Mouse (Mus musculus): Measurements from ENCODE around the gene Tfpt. TPM values are rescaled to one million over a fixed set of nuclear protein-coding genes. Genes with fewer than 3 reads are reported as not detected.
"Not testable (repeated sequence)": the region's sequence is repeated elsewhere in the genome, so short reads cannot be mapped to it uniquely, and the experiment has no call there.

The Tfpt gene
- polyA plus RNA-seq, 1 experiment from 2014 or later, result 31.3 TPM

DNA sequence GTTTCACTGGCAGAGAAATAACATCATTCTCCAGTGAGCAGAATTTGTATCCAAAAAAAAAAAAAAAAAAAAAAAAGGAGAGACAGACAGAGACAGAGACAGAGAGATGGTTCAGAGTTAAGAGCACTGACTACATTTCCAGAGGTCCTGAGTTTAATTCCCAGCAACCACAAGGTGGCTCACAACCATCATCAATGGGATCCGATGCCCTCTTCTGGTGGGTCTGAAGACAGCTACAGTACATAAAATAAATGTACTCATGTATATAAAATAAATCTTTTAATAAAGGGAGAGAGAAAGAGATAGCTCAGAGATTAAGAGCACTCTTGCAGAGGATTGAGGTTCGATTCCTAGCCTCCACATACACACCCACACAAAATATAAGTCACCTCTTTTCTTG lies 51.5 kb downstream of the Tfpt start:
- no peaks in the 10 kb centered on the region for H3K27me3 ChIP-seq (replicated peaks; ENCODE audit: control insufficient read depth, insufficient read depth, low read length)
- no peak overlapping the region for H3K9ac ChIP-seq (ENCODE audit: low read length)
- ATAC-seq, result no peak
- H3K36me3 ChIP-seq (ENCODE audit: control insufficient read depth, insufficient read depth, low read length), result no peaks in the 10 kb centered on the region
- H3K9me3 ChIP-seq (replicated peaks; ENCODE audit: control insufficient read depth, low read length), result no peaks in the 10 kb centered on the region
- no peaks in the 10 kb centered on the region for H3K4me1 ChIP-seq (ENCODE audit: control insufficient read depth, insufficient read depth, low read length)
- no peak overlapping the region for H3K4me2 ChIP-seq (ENCODE audit: low read length)
- no peak overlapping the region for H3K27ac ChIP-seq (ENCODE audit: low read depth, low read length)
- H3K4me3 ChIP-seq (ENCODE audit: low read depth, low read length), result no peak overlapping the region
- WGBS, result 75% methylated on average over 2 of the region's 2 CpGs
- no peak for DNase-seq (ENCODE audit: low spot score)

DNA sequence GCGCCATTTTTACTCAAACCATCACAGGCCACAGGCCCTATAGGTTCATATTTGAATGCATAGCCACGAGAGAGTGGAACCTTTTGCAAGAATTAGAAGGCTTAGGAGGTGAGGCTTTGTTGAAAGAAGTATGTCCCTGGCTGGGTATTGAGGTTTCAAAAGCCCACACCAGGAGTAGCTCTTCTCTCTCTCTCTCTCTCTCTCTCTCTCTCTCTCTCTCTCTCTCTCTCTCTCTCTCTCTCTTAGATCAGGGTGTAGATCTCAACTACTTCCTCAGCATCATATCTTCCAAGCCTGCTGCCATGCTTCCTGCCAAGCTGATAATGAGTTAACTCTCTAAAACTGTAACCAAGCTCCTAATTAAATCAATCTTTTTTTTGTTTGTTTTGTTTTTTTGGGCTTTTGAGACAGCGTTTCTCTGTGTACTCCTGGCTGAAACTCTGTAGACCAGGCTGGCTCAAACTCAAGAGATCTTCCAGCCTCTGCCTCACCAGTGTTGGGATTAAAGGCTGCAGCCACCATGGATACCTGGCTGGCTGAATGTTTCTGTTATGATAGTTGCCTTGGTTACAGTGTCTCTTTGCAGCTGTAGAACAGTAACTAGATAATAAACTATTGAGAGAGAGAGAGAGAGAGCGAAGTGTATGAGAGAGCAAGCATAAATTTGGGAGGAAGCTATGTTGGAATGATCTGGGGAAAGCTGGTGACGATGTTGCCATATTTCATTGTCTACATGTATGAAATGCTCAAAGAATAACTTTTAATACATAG lies 53.2 kb downstream of the Tfpt start:
- H3K27me3 ChIP-seq (replicated peaks; ENCODE audit: control insufficient read depth, insufficient read depth, low read length), result no peaks in the 10 kb centered on the region

DNA sequence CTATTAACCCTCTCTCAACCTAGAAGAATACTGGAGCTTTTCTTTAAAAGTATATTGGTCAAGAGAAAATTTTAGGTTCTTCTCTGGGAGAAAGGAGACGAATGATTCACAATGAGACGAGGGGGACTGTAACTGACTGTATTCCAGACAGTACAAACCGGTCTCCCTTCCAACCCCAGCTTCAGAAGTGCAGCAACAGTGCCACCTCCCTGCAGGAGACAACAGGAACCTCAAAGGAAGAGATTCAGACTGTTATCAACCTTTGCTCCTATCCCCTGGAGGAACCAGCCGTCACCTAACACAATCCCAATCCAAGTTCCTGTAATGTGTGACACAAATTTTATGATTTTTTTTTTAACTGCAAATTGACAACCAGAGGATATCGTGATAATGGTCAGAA lies 55.5 kb downstream of the Tfpt start:
- Histone ChIP-seq H3K9ac (ENCODE audit: low read length) (no peak overlapping the region), H3K4me1 (ENCODE audit: control insufficient read depth, insufficient read depth, low read length) (no peaks in the 10 kb centered on the region), H3K36me3 (ENCODE audit: control insufficient read depth, insufficient read depth, low read length) (no peaks in the 10 kb centered on the region), H3K4me2 (ENCODE audit: low read length) (no peak overlapping the region), H3K27ac (ENCODE audit: low read depth, low read length) (no peak overlapping the region), H3K27me3 (replicated peaks; ENCODE audit: control insufficient read depth, insufficient read depth, low read length) (no peaks in the 10 kb centered on the region), H3K9me3 (replicated peaks; ENCODE audit: control insufficient read depth, low read length) (no peaks in the 10 kb centered on the region), H3K4me3 (ENCODE audit: low read depth, low read length) (no peak overlapping the region)
- ATAC-seq (no peak), DNase-seq (ENCODE audit: low spot score) (no peak)
- WGBS, result 63% methylated on average over 5 of the region's 5 CpGs

More for the DNA sequence above, 53.2 kb downstream of the Tfpt start:
- Histone ChIP-seq H3K4me3 (ENCODE audit: low read depth, low read length) (no peak overlapping the region), H3K9me3 (replicated peaks; ENCODE audit: control insufficient read depth, low read length) (no peaks in the 10 kb centered on the region), H3K36me3 (ENCODE audit: control insufficient read depth, insufficient read depth, low read length) (no peaks in the 10 kb centered on the region), H3K9ac (ENCODE audit: low read length) (no peak overlapping the region), H3K4me1 (ENCODE audit: control insufficient read depth, insufficient read depth, low read length) (no peaks in the 10 kb centered on the region), H3K4me2 (ENCODE audit: low read length) (no peak overlapping the region), H3K27ac (ENCODE audit: low read depth, low read length) (no peak overlapping the region)
- ATAC-seq (no peak), DNase-seq (ENCODE audit: low spot score) (no peak)
- WGBS, result 79% methylated on average over 5 of the region's 5 CpGs

DNA sequence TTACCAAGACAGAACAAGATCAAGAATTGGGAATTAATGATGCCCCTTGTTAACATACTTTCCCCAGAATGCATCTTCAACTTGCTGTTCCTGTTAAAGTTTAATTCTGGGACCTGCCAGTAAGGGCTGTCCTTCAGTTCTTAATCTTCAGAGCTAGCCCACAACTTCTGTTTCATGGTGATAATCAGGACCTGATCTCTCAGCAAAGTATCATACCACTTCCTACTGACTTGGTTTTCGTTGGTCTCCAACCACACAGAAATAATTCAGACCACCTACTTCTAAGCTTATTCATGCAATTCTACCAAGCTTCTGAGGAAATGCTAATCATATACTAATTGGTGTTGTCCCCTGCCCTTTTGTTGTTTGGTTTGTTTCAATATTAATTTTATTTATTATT lies 57.9 kb downstream of the Tfpt start:
- ATAC-seq, result no peak
- Histone ChIP-seq H3K9ac (ENCODE audit: low read length) (no peak overlapping the region), H3K4me1 (ENCODE audit: control insufficient read depth, insufficient read depth, low read length) (no peaks in the 10 kb centered on the region), H3K27ac (ENCODE audit: low read depth, low read length) (no peak overlapping the region), H3K27me3 (replicated peaks; ENCODE audit: control insufficient read depth, insufficient read depth, low read length) (no peaks in the 10 kb centered on the region), H3K36me3 (ENCODE audit: control insufficient read depth, insufficient read depth, low read length) (no peaks in the 10 kb centered on the region), H3K4me2 (ENCODE audit: low read length) (no peak overlapping the region), H3K9me3 (replicated peaks; ENCODE audit: control insufficient read depth, low read length) (no peaks in the 10 kb centered on the region), H3K4me3 (ENCODE audit: low read depth, low read length) (no peak overlapping the region)
- WGBS, result 81% methylated on average over 1 of the region's 1 CpGs
- DNase-seq (ENCODE audit: low spot score), result no peak

DNA sequence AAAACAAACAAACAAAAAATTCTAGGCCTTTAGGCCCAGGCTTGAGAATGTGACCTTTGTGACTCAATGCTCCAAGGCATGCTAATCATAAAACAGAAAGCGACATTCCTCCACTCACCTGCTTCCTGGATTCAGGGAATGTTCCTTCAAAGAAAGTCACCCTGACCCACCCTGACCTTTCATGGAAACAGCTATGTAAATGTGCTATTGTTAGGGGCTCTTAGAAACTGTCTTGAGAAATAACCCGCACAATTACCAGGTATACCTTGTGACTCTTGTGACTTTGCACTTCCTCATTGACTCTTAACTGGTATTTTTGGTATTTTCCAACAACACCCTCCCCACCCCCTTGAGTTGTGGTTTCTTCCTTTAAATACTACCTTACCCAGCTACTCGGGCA lies 59.1 kb downstream of the Tfpt start:
- H3K9ac ChIP-seq (ENCODE audit: low read length); H3K4me1 ChIP-seq (ENCODE audit: control insufficient read depth, insufficient read depth, low read length); H3K27ac ChIP-seq (ENCODE audit: low read depth, low read length); H3K36me3 ChIP-seq (ENCODE audit: control insufficient read depth, insufficient read depth, low read length); ATAC-seq; H3K9me3 ChIP-seq (replicated peaks; ENCODE audit: control insufficient read depth, low read length); H3K4me3 ChIP-seq (ENCODE audit: low read depth, low read length); H3K4me2 ChIP-seq (ENCODE audit: low read length); DNase-seq (ENCODE audit: low spot score); H3K27me3 ChIP-seq (replicated peaks; ENCODE audit: control insufficient read depth, insufficient read depth, low read length): not testable (repeated sequence)
- WGBS, result 97% methylated on average over 3 of the region's 3 CpGs

Small RNAs within 50 kb of the gene (microRNA-seq; reads per million reads assigned to microRNA genes)
- gene Gm25100 (not detected), gene Mir3572 (4.2 reads per million, percentile 23 among the genes with 10 or more reads in this experiment)

Other genes starting within 250 kb of the Tfpt start
- 8.6 and 11.1 TPM in 2 replicates for gene Cacng8, start 239.2 kb downstream of the Tfpt start, polyA plus RNA-seq (2014; fragmentation: Nextera tagmentation; extraction: Ambion mirVana)
- gene Cacng6, start 205.7 kb downstream of the Tfpt start, polyA plus RNA-seq (2014; fragmentation: Nextera tagmentation; extraction: Ambion mirVana), result 0.09 TPM in 1 of 2 replicates, not detected in the other
- gene Tarm1, start 127.3 kb downstream of the Tfpt start, polyA plus RNA-seq (2014; fragmentation: Nextera tagmentation; extraction: Ambion mirVana), result not detected in 2 replicates
- 0.13 and 0.23 TPM in 2 replicates for gene Oscar, start 13.8 kb downstream of the Tfpt start, polyA plus RNA-seq (2014; fragmentation: Nextera tagmentation; extraction: Ambion mirVana)
- 424 and 576 TPM in 2 replicates for gene Ndufa3, start 12.6 kb downstream of the Tfpt start, polyA plus RNA-seq (2014; fragmentation: Nextera tagmentation; extraction: Ambion mirVana)
- gene Prpf31, start 56 bp upstream of the Tfpt start, polyA plus RNA-seq (2014; fragmentation: Nextera tagmentation; extraction: Ambion mirVana), result 99.7 and 102 TPM in 2 replicates
- gene Cnot3, start 15.3 kb upstream of the Tfpt start, polyA plus RNA-seq (2014; fragmentation: Nextera tagmentation; extraction: Ambion mirVana), result 40.5 and 44.2 TPM in 2 replicates
- gene Leng1, start 35.9 kb upstream of the Tfpt start, polyA plus RNA-seq (2014; fragmentation: Nextera tagmentation; extraction: Ambion mirVana), result 10.2 and 12.3 TPM in 2 replicates
- gene Tmc4, start 47.6 kb upstream of the Tfpt start, polyA plus RNA-seq (2014; fragmentation: Nextera tagmentation; extraction: Ambion mirVana), result 1.8 and 2.1 TPM in 2 replicates
- 233 TPM in 2 replicates for gene Tsen34, start 62.9 kb upstream of the Tfpt start, polyA plus RNA-seq (2014; fragmentation: Nextera tagmentation; extraction: Ambion mirVana)
- gene Mboat7, start 63.6 kb upstream of the Tfpt start, polyA plus RNA-seq (2014; fragmentation: Nextera tagmentation; extraction: Ambion mirVana), result 35.1 and 49.3 TPM in 2 replicates
- gene Rps9, start 74.1 kb upstream of the Tfpt start, polyA plus RNA-seq (2014; fragmentation: Nextera tagmentation; extraction: Ambion mirVana), result 1,006 and 1,170 TPM in 2 replicates
- gene Pirb, start 90.5 kb upstream of the Tfpt start, polyA plus RNA-seq (2014; fragmentation: Nextera tagmentation; extraction: Ambion mirVana), result 0.10 and 0.19 TPM in 2 replicates
- gene Gm15448, start 195.8 kb upstream of the Tfpt start, polyA plus RNA-seq (2014; fragmentation: Nextera tagmentation; extraction: Ambion mirVana), result not detected in 2 replicates
- not detected in 2 replicates for gene Pira2, start 215.1 kb upstream of the Tfpt start, polyA plus RNA-seq (2014; fragmentation: Nextera tagmentation; extraction: Ambion mirVana)

All from forebrain, embryonic 14.5 days (tissue).